Mouse (Mus musculus): ENCODE results near the gene Gpcpd1.

GRCm38 (mm10) chr2:132518021-132518901 lies 69.3 kb downstream of the Gpcpd1 start:
- TF ChIP-seq CTCF (IDR thresholded peaks at IDR 0.05) (no peak), EP300 (IDR thresholded peaks at IDR 0.05) (no peak)

All from lung, postnatal 0 days (tissue).